Mouse (Mus musculus): Measurements from ENCODE around the gene C1qtnf3. TPM values are rescaled to one million over a fixed set of nuclear protein-coding genes. Genes with fewer than 3 reads are reported as not detected.

The C1qtnf3 gene
- 0.34 and 2.9 TPM in 2 replicates for polyA plus RNA-seq (2012; rRNA removed)

GRCm38 (mm10) chr15:10951951-10952759 is at the start of gene C1qtnf3:
TSS of gene C1qtnf3 (plus strand) at chr15:10952332.

GRCm38 (mm10) chr15:10981377-10982063 is 29.4 kb downstream of the C1qtnf3 start, which contains the start of gene Amacr:
TSS of gene Amacr (plus strand) at chr15:10981756.

GRCm38 (mm10) chr15:11000421-11000820 is 48.3 kb downstream of the C1qtnf3 start, which contains the start of gene Slc45a2:
TSS of gene Slc45a2 (plus strand) at chr15:11000721.

Other genes with a start within 250 kb of the C1qtnf3 start
- 9.8 and 10.8 TPM in 2 replicates for gene Rai14, start 237.7 kb upstream of the C1qtnf3 start, polyA plus RNA-seq (2012; rRNA removed)
- gene Amacr, start 29.4 kb downstream of the C1qtnf3 start, polyA plus RNA-seq (2012; rRNA removed): 7.7 and 11.2 TPM in 2 replicates
- gene Slc45a2, start 48.4 kb downstream of the C1qtnf3 start, polyA plus RNA-seq (2012; rRNA removed): 0.03 TPM in 2 replicates
- 2.1 and 2.8 TPM in 2 replicates for gene Rxfp3, start 85.7 kb downstream of the C1qtnf3 start, polyA plus RNA-seq (2012; rRNA removed)
- 1.8 and 2.5 TPM in 2 replicates for gene Adamts12, start 112.5 kb downstream of the C1qtnf3 start, polyA plus RNA-seq (2012; rRNA removed)

Measured in central nervous system, embryonic 18 days (tissue).